Mouse (Mus musculus) MEL (cell line): ENCODE measurements at regions not wholly inside any gene's neighbourhood (a gene's known extent, or its start where the extent isn't known, plus 50 kb on each side); places are given as distances from the start of the nearest gene placed in this dataset.

Source experiments
- DNase-seq: peaks from one replicate; pipeline ENCODE4 v3.0.0; 2011; ENCODE audit warnings: low read depth, low spot score
- H3K27ac ChIP-seq: 2 replicates; pipeline ENCODE4 v1.5.1; 2012; ENCODE audit warnings: low read depth, mild to moderate bottlenecking, control low read depth, low read length, moderate library complexity; ENCODE audit not compliant: control insufficient read depth
- H3K27me3 ChIP-seq, 2 experiments: fragments of 150-350 bp in 1 of 2; sonication (generic) in 1 of 2; 2 replicates each; pipeline ENCODE4 v1.6.1; 2012; ENCODE audit warnings: low read length in 2 of 2, mild to moderate bottlenecking in 2 of 2, improper control_type of control experiment in 1 of 2, moderate library complexity in 1 of 2; ENCODE audit not compliant: insufficient read depth in 2 of 2, control insufficient read depth in 1 of 2
- H3K36me3 ChIP-seq, 2 experiments: 2 replicates each; pipeline ENCODE4 v1.6.1; 2012 to 2014; ENCODE audit warnings: low read length in 2 of 2, improper control_type of control experiment in 1 of 2, inconsistent platforms in 1 of 2, mild to moderate bottlenecking in 1 of 2; ENCODE audit not compliant: insufficient read depth in 2 of 2, control insufficient read depth in 1 of 2
- H3K4me1 ChIP-seq, 2 experiments: fragments of 150-350 bp in 1 of 2; sonication (generic) in 1 of 2; 2 replicates each; pipeline ENCODE4 v1.6.1; 2012; ENCODE audit warnings: low read length in 2 of 2, improper control_type of control experiment in 1 of 2, mild to moderate bottlenecking in 1 of 2; ENCODE audit not compliant: insufficient read depth in 2 of 2, control insufficient read depth in 1 of 2
- H3K4me3 ChIP-seq, 2 experiments: fragments of 150-350 bp in 1 of 2; sonication (generic) in 1 of 2; 2 replicates each; pipeline ENCODE4 v1.5.1; 2012; ENCODE audit warnings: low read depth in 2 of 2, low read length in 2 of 2, mild to moderate bottlenecking in 2 of 2, moderate library complexity in 2 of 2, control low read depth in 1 of 2, improper control_type of control experiment in 1 of 2; ENCODE audit not compliant: control insufficient read depth in 1 of 2, insufficient read depth in 1 of 2
- H3K79me2 ChIP-seq: 2 replicates; pipeline ENCODE4 v1.6.1; 2012; ENCODE audit warnings: mild to moderate bottlenecking, low read length, moderate library complexity; ENCODE audit not compliant: control insufficient read depth, poor library complexity, insufficient read depth
- H3K9ac ChIP-seq: 2 replicates; pipeline ENCODE4 v1.6.1; 2012; ENCODE audit warnings: low read depth, mild to moderate bottlenecking, control low read depth, low read length, moderate library complexity; ENCODE audit not compliant: control insufficient read depth, poor library complexity, severe bottlenecking
- H3K9me3 ChIP-seq: fragments of 150-350 bp; sonication (generic); replicated peaks from 2 replicates; pipeline ENCODE4 v1.6.1; 2012; ENCODE audit warnings: mild to moderate bottlenecking, low read length, improper control_type of control experiment, moderate library complexity; ENCODE audit not compliant: insufficient read depth
- BHLHE40 ChIP-seq: IDR thresholded peaks from 2 replicates; pipeline ENCODE4 v1.6.1; 2012; ENCODE audit warnings: low read depth, mild to moderate bottlenecking, inconsistent platforms, low read length, improper control_type of control experiment, borderline replicate concordance
- CHD2 ChIP-seq: IDR thresholded peaks from 2 replicates; pipeline ENCODE4 v1.6.1; 2011; ENCODE audit warnings: low read length, improper control_type of control experiment
- EP300 ChIP-seq, 2 experiments: IDR thresholded peaks; 2 replicates each; pipeline ENCODE4 v1.6.1; 2011; ENCODE audit warnings: improper control_type of control experiment in 2 of 2, low read length in 2 of 2, low read depth in 1 of 2, mild to moderate bottlenecking in 1 of 2
- GABPA ChIP-seq: IDR thresholded peaks from 2 replicates; pipeline ENCODE4 v1.6.1; 2012; ENCODE audit warnings: low read depth, mild to moderate bottlenecking, inconsistent platforms, low read length, improper control_type of control experiment, moderate library complexity
- KAT2A ChIP-seq: conservative IDR thresholded peaks from 2 replicates; pipeline ENCODE4 v1.6.1; 2012; ENCODE audit warnings: low read depth, low read length, improper control_type of control experiment, inconsistent platforms
- MYB ChIP-seq: IDR thresholded peaks from 2 replicates; pipeline ENCODE4 v1.6.1; 2011; ENCODE audit warnings: mild to moderate bottlenecking, low read depth, low read length, improper control_type of control experiment
- NELFE ChIP-seq: IDR thresholded peaks from 2 replicates; pipeline ENCODE4 v1.6.1; 2011; ENCODE audit warnings: low read depth, low read length, improper control_type of control experiment
- RAD21 ChIP-seq: IDR thresholded peaks from 2 replicates; pipeline ENCODE4 v1.6.1; 2011; ENCODE audit warnings: mild to moderate bottlenecking, low read depth, low read length, improper control_type of control experiment
- SIN3A ChIP-seq: IDR thresholded peaks from 2 replicates; pipeline ENCODE4 v1.6.1; 2012; ENCODE audit warnings: low read length, improper control_type of control experiment, inconsistent platforms
- TAL1 ChIP-seq: IDR thresholded peaks from 2 replicates; pipeline ENCODE4 v1.6.1; 2012; ENCODE audit warnings: mild to moderate bottlenecking, inconsistent platforms, low read length, moderate library complexity, mixed read lengths
- TBP ChIP-seq: IDR thresholded peaks from 2 replicates; pipeline ENCODE4 v1.8.0; 2011; ENCODE audit warnings: low read depth, low read length, improper control_type of control experiment
- TCF12 ChIP-seq: IDR thresholded peaks from 2 replicates; pipeline ENCODE4 v1.6.1; 2014; ENCODE audit warnings: low read depth, mild to moderate bottlenecking, inconsistent platforms, low read length, improper control_type of control experiment, moderate library complexity
- UBTF ChIP-seq: IDR thresholded peaks from 2 replicates; pipeline ENCODE4 v1.6.1; 2012; ENCODE audit warnings: low read depth, mild to moderate bottlenecking, inconsistent platforms, low read length, improper control_type of control experiment, moderate library complexity, borderline replicate concordance; ENCODE audit not compliant: insufficient read depth
- ZNF384 ChIP-seq: IDR thresholded peaks from 2 replicates; pipeline ENCODE4 v1.6.1; 2012; ENCODE audit warnings: low read depth, mild to moderate bottlenecking, inconsistent platforms, low read length, improper control_type of control experiment

DNA sequence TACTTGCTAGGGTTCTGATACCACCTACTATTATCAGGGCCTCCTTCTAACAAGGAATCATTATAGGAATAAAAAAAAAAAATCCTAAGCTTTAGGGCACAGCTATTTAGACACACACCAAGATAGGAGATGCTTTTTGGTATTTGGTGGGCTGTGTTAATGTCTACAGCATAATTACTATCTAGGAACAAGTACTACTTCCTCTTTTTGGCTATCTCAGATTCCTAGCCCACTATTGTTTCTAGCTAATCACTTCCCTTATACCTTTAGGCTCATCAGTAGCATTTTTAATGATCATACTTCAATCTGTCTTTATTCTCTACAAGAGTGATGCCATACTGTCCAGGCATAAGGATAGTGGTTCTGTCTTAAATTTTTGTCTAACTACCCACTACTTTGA is 3213.2 kb upstream of the Lrrc6 start:
- Histone ChIP-seq H3K9ac (no peak overlapping the region), H3K27me3 (no peaks in the 10 kb centered on the region), H3K4me1 (no peaks in the 10 kb centered on the region), H3K9me3 (no peaks in the 10 kb centered on the region), H3K4me3 (no peak overlapping the region), H3K27ac (no peak overlapping the region), H3K36me3 (no peaks in the 10 kb centered on the region), H3K79me2 (no peaks in the 10 kb centered on the region)
- DNase-seq = peak; percentile 15
- TF ChIP-seq SIN3A (no peak), MYB (no peak)

DNA sequence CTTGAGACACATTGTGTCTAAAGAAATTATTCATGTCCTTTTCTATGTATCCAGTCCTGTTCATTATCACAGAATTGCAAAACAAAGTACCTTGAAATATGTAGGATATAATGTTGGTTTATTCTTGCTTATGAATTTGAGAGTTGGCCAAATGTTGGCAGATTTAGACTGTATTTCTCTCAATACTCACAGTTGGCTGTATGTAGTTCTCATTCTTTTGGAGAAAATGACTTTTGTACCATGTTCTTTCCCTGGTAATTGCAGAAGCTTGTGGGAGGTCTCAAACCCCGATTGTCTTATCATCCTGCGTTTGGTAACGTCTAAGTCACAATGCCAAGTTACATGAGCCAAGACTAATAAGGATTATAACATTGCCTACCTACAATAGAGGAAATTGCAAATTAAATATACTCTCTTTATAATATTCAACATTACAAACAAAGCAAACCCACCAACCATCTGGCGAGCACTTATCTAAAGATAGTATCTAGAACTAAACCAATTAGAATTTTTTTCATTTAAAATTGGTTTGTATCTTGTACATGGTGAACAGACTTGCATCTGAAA is 3195.0 kb upstream of the Lrrc6 start:
- H3K27me3 ChIP-seq = no peaks in the 10 kb centered on the region
- H3K9ac ChIP-seq = no peak overlapping the region
- H3K4me1 ChIP-seq = no peaks in the 10 kb centered on the region
- H3K36me3 ChIP-seq = no peaks in the 10 kb centered on the region
- no peak overlapping the region for H3K27ac ChIP-seq
- TF ChIP-seq ZNF384 = no peak
- TF ChIP-seq SIN3A = no peak
- TF ChIP-seq TBP = no peak
- TF ChIP-seq BHLHE40 = no peak
- no peak for TF ChIP-seq MYB
- no peak for TF ChIP-seq NELFE
- TF ChIP-seq EP300 (IDR thresholded peaks at IDR 0.05; ENCODE audit: low read depth in 1 of 2, low read length in 2 of 2) = no peak
- TF ChIP-seq TAL1 = no peak
- no peak for TF ChIP-seq UBTF
- DNase-seq = no peak
- H3K9me3 ChIP-seq = no peaks in the 10 kb centered on the region
- H3K79me2 ChIP-seq = no peaks in the 10 kb centered on the region
- no peak overlapping the region for H3K4me3 ChIP-seq

DNA sequence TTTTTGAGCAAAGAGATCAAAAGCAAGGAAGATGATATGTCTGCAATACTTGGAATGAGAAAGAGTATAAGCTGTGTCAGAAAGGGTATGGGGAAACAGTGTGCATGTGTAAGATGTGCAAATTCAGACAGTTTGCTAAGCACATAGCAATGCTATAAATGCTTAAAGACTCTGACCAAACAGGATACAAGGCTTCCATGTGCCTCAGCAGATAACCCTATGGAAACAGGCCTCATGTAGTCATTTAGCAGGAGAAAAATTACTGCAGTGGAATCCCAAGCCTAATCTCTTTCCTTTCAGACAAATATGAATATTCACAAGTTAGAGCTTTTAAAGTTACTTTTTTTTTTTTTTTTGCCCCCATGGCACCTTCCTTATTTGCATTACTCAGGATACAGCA is 3189.8 kb upstream of the Lrrc6 start:
- H3K36me3 ChIP-seq = no peaks in the 10 kb centered on the region
- no peak for TF ChIP-seq SIN3A
- no peak for TF ChIP-seq CHD2
- TF ChIP-seq KAT2A = no peak
- no peak for TF ChIP-seq GABPA
- no peak for TF ChIP-seq RAD21
- no peak for TF ChIP-seq TCF12
- no peak overlapping the region for H3K27ac ChIP-seq
- H3K27me3 ChIP-seq = no peaks in the 10 kb centered on the region
- no peaks in the 10 kb centered on the region for H3K79me2 ChIP-seq
- H3K4me3 ChIP-seq = no peak overlapping the region
- H3K9ac ChIP-seq = no peak overlapping the region
- no peaks in the 10 kb centered on the region for H3K9me3 ChIP-seq
- no peaks in the 10 kb centered on the region for H3K4me1 ChIP-seq
- no peak for DNase-seq
